Mouse (Mus musculus) E14TG2a.4 (cell line): Measurements from ENCODE around the gene Lasp1.

Experiments
- CTCF ChIP-seq: conservative IDR thresholded peaks from 2 replicates; pipeline ENCODE4 v1.5.1; 2014; ENCODE audit warnings: low read length
- NANOG ChIP-seq: IDR thresholded peaks from 2 replicates; pipeline ENCODE4 v1.6.1; 2014; ENCODE audit warnings: borderline replicate concordance, low read length, mixed read lengths
- POU5F1 ChIP-seq: IDR thresholded peaks from 2 replicates; pipeline ENCODE4 v1.6.1; 2014; ENCODE audit warnings: low read length, borderline replicate concordance

DNA sequence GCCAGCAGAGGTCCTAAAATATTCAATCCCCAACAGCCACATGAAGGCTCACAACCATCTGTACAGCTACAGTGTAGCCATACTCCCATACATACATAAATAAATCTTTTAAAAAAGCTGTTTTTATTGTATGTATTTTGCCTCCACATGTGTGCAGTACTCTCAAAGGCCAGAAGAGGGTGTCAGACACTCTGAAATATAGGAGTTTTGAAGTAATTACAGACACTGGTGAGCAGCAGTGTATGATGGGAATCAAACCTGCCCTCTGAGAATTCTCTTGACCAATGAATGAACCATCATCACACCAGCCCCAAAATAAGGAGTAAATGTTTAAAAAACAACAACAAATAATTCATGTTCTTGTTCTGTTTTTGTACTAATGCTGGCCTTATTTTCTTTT is 37.2 kb upstream of the Lasp1 start:
- TF ChIP-seq CTCF (peak; percentile 63), POU5F1 (no peak), NANOG (no peak)
